Mouse (Mus musculus) induced T-regulatory cell, adult 2 months (primary cell): ENCODE measurements around the gene Msi1.
A peak's percentile ranks its signal among the peaks of the same experiment; 100 is the strongest.

ENCODE experiments used
- DNase-seq: peaks from one replicate; pipeline ENCODE4 v3.0.0-alpha.2; 2012; ENCODE audit warnings: low read depth

The Msi1 gene

GRCm38 (mm10) chr5:115469791-115470190, 40.4 kb downstream of the Msi1 start:
- no peak for DNase-seq

GRCm38 (mm10) chr5:115470766-115471531, 41.5 kb downstream of the Msi1 start:
- DNase-seq: peak; percentile 78

GRCm38 (mm10) chr5:115473191-115473590, 43.8 kb downstream of the Msi1 start:
- no peak for DNase-seq

- DNase-seq: peak; percentile 76
Measured at GRCm38 (mm10) chr5:115474174-115474828, 44.9 kb downstream of the Msi1 start.

- peak; percentile 71 for DNase-seq
Measured at GRCm38 (mm10) chr5:115475337-115476106, 46.1 kb downstream of the Msi1 start.

- DNase-seq: no peak
Measured at GRCm38 (mm10) chr5:115476107-115476727, 46.8 kb downstream of the Msi1 start.

- DNase-seq: no peak
Measured at GRCm38 (mm10) chr5:115479561-115479960, 50.2 kb downstream of the Msi1 start.

- DNase-seq: no peak
Measured at GRCm38 (mm10) chr5:115480101-115480500, 50.7 kb downstream of the Msi1 start.

- no peak for DNase-seq
Measured at GRCm38 (mm10) chr5:115482390-115483265, 53.2 kb downstream of the Msi1 start.

GRCm38 (mm10) chr5:115483385-115483784, 54.0 kb downstream of the Msi1 start:
- DNase-seq: no peak

GRCm38 (mm10) chr5:115483947-115484920, 54.8 kb downstream of the Msi1 start, which contains the start of gene Sirt4:
Gene Sirt4 (minus strand): TSS chr5:115484725.
- peak; percentile 96 for DNase-seq

GRCm38 (mm10) chr5:115484996-115485395, 55.6 kb downstream of the Msi1 start:
- DNase-seq: no peak

- no peak for DNase-seq
Measured at GRCm38 (mm10) chr5:115485489-115486205, 56.2 kb downstream of the Msi1 start.

GRCm38 (mm10) chr5:115486726-115487125, 57.3 kb downstream of the Msi1 start:
- DNase-seq: no peak

- no peak for DNase-seq
Measured at GRCm38 (mm10) chr5:115487353-115487752, 58.0 kb downstream of the Msi1 start.

- no peak for DNase-seq
Measured at GRCm38 (mm10) chr5:115487942-115488580, 58.7 kb downstream of the Msi1 start.

- DNase-seq: peak; percentile 95
Measured at GRCm38 (mm10) chr5:115488841-115489698, 59.7 kb downstream of the Msi1 start.
